Mouse (Mus musculus): ENCODE results near the gene Pax5. TPM values are rescaled to one million over a fixed set of nuclear protein-coding genes. Genes with fewer than 3 reads are reported as not detected.

Gene Pax5
- polyA plus RNA-seq, 1 experiment from 2014 or later, result 3.3 TPM

GRCm38 (mm10) chr4:44641831-44642587 is 68.3 kb downstream of the Pax5 start:
- H3K4me3 ChIP-seq, result no peak overlapping the region
- no peaks in the 10 kb centered on the region for H3K36me3 ChIP-seq
- no peaks in the 10 kb centered on the region for H3K9me3 ChIP-seq
- H3K4me2 ChIP-seq (replicated peaks), result no peak overlapping the region
- peaks cover 15% of the 10 kb centered on the region for H3K4me1 ChIP-seq
- 21% methylated on average over 12 of the region's 12 CpGs for WGBS
- H3K27ac ChIP-seq, result no peak overlapping the region
- peaks cover 7% of the 10 kb centered on the region; the same call in 1 of the 2 replicates for H3K27me3 ChIP-seq (replicated peaks)
- H3K9ac ChIP-seq, result no peak overlapping the region
- peak; percentile 69 for ATAC-seq (ENCODE audit: low FRiP score, low read depth)

GRCm38 (mm10) chr4:44635618-44636017 is 74.7 kb downstream of the Pax5 start:
- no peak overlapping the region for H3K9ac ChIP-seq
- no peak overlapping the region for H3K27ac ChIP-seq
- H3K27me3 ChIP-seq (replicated peaks), result no peaks in the 10 kb centered on the region
- H3K4me3 ChIP-seq, result no peak overlapping the region
- H3K36me3 ChIP-seq, result no peaks in the 10 kb centered on the region
- no peak overlapping the region for H3K4me2 ChIP-seq (replicated peaks)
- no peaks in the 10 kb centered on the region; the same call in 1 of the 2 replicates for H3K9me3 ChIP-seq
- ATAC-seq (ENCODE audit: low FRiP score, low read depth), result no peak
- no peaks in the 10 kb centered on the region for H3K4me1 ChIP-seq
- 84% methylated on average over 3 of the region's 3 CpGs for WGBS

- Histone ChIP-seq H3K27me3 (replicated peaks) (no peaks in the 10 kb centered on the region), H3K36me3 (no peaks in the 10 kb centered on the region), H3K9me3 (no peaks in the 10 kb centered on the region; the same call in 1 of the 2 replicates), H3K9ac (no peak overlapping the region), H3K27ac (no peak overlapping the region), H3K4me2 (replicated peaks) (no peak overlapping the region), H3K4me1 (no peaks in the 10 kb centered on the region), H3K4me3 (no peak overlapping the region)
- no peak for ATAC-seq (ENCODE audit: low FRiP score, low read depth)
- 32% methylated on average over 12 of the region's 12 CpGs for whole genome bisulfite sequencing
Measured at GRCm38 (mm10) chr4:44633694-44634524, 76.4 kb downstream of the Pax5 start.

- Histone ChIP-seq H3K4me3 (no peak overlapping the region), H3K36me3 (no peaks in the 10 kb centered on the region), H3K4me2 (replicated peaks) (no peak overlapping the region), H3K27me3 (replicated peaks) (no peaks in the 10 kb centered on the region), H3K9ac (no peak overlapping the region), H3K9me3 (no peaks in the 10 kb centered on the region), H3K4me1 (no peaks in the 10 kb centered on the region), H3K27ac (no peak overlapping the region)
- no peak for ATAC-seq (ENCODE audit: low FRiP score, low read depth)
- 72% methylated on average over 6 of the region's 6 CpGs for WGBS
Measured at GRCm38 (mm10) chr4:44630059-44630458, 80.2 kb downstream of the Pax5 start.

GRCm38 (mm10) chr4:44627890-44628289 is 82.4 kb downstream of the Pax5 start:
- H3K36me3 ChIP-seq, result no peaks in the 10 kb centered on the region
- no peak for ATAC-seq (ENCODE audit: low FRiP score, low read depth)
- H3K9me3 ChIP-seq, result no peaks in the 10 kb centered on the region
- H3K9ac ChIP-seq, result no peak overlapping the region
- H3K4me3 ChIP-seq, result no peak overlapping the region
- H3K27ac ChIP-seq, result no peak overlapping the region
- H3K27me3 ChIP-seq (replicated peaks), result no peaks in the 10 kb centered on the region
- H3K4me2 ChIP-seq (replicated peaks), result no peak overlapping the region
- H3K4me1 ChIP-seq, result peaks cover 6% of the 10 kb centered on the region

- no peak for ATAC-seq (ENCODE audit: low FRiP score, low read depth)
- H3K36me3 ChIP-seq, result no peaks in the 10 kb centered on the region
- H3K4me2 ChIP-seq (replicated peaks), result no peak overlapping the region
- peaks cover 15% of the 10 kb centered on the region for H3K4me1 ChIP-seq
- H3K9ac ChIP-seq, result no peak overlapping the region
- no peak overlapping the region for H3K27ac ChIP-seq
- WGBS, result 95% methylated on average over 6 of the region's 6 CpGs
- no peaks in the 10 kb centered on the region for H3K27me3 ChIP-seq (replicated peaks)
- H3K9me3 ChIP-seq, result no peaks in the 10 kb centered on the region
- H3K4me3 ChIP-seq, result no peak overlapping the region
Measured at GRCm38 (mm10) chr4:44625108-44625424, 85.2 kb downstream of the Pax5 start.

GRCm38 (mm10) chr4:44624232-44625107 is 85.8 kb downstream of the Pax5 start:
- 91% methylated on average over 12 of the region's 12 CpGs for WGBS
- H3K9me3 ChIP-seq, result no peaks in the 10 kb centered on the region
- H3K36me3 ChIP-seq, result no peaks in the 10 kb centered on the region
- no peak overlapping the region for H3K27ac ChIP-seq
- no peak for ATAC-seq (ENCODE audit: low FRiP score, low read depth)
- H3K9ac ChIP-seq, result no peak overlapping the region
- no peaks in the 10 kb centered on the region for H3K27me3 ChIP-seq (replicated peaks)
- H3K4me2 ChIP-seq (replicated peaks), result no peak overlapping the region
- no peak overlapping the region for H3K4me3 ChIP-seq
- H3K4me1 ChIP-seq, result peaks cover 15% of the 10 kb centered on the region

- Histone ChIP-seq H3K27me3 (replicated peaks) (no peaks in the 10 kb centered on the region), H3K36me3 (no peaks in the 10 kb centered on the region), H3K4me2 (replicated peaks) (no peak overlapping the region), H3K4me1 (peaks cover 15% of the 10 kb centered on the region), H3K9ac (no peak overlapping the region), H3K9me3 (no peaks in the 10 kb centered on the region), H3K27ac (no peak overlapping the region), H3K4me3 (no peak overlapping the region)
- peak; percentile 62; the same call in 1 of the 2 replicates for ATAC-seq (ENCODE audit: low FRiP score, low read depth)
- WGBS, result 53% methylated on average over 5 of the region's 5 CpGs
Measured at GRCm38 (mm10) chr4:44623435-44623727, 86.9 kb downstream of the Pax5 start.

- Histone ChIP-seq H3K4me3 (no peak overlapping the region), H3K4me1 (peaks cover 15% of the 10 kb centered on the region), H3K36me3 (no peaks in the 10 kb centered on the region), H3K9me3 (no peaks in the 10 kb centered on the region), H3K9ac (no peak overlapping the region), H3K27ac (0 out of 2 replicates have a peak overlapping the region, but pooled peaks have one; percentile 37), H3K4me2 (replicated peaks) (no peak overlapping the region), H3K27me3 (replicated peaks) (no peaks in the 10 kb centered on the region)
- WGBS, result 57% methylated on average over 17 of the region's 17 CpGs
- peak; percentile 69 for ATAC-seq (ENCODE audit: low FRiP score, low read depth)
Measured at GRCm38 (mm10) chr4:44622682-44623434, 87.4 kb downstream of the Pax5 start.

- no peak for ATAC-seq (ENCODE audit: low FRiP score, low read depth)
- peaks cover 15% of the 10 kb centered on the region for H3K4me1 ChIP-seq
- no peaks in the 10 kb centered on the region for H3K27me3 ChIP-seq (replicated peaks)
- no peaks in the 10 kb centered on the region for H3K36me3 ChIP-seq
- H3K4me2 ChIP-seq (replicated peaks), result no peak overlapping the region
- no peak overlapping the region for H3K4me3 ChIP-seq
- WGBS, result 94% methylated on average over 5 of the region's 5 CpGs
- no peak overlapping the region for H3K27ac ChIP-seq
- no peaks in the 10 kb centered on the region for H3K9me3 ChIP-seq
- H3K9ac ChIP-seq, result no peak overlapping the region
Measured at GRCm38 (mm10) chr4:44620241-44620640, 90.0 kb downstream of the Pax5 start.

GRCm38 (mm10) chr4:44614066-44614667 is 96.1 kb downstream of the Pax5 start:
- Histone ChIP-seq H3K4me3 (no peak overlapping the region), H3K4me2 (replicated peaks) (no peak overlapping the region), H3K36me3 (no peaks in the 10 kb centered on the region), H3K27me3 (replicated peaks) (no peaks in the 10 kb centered on the region), H3K9me3 (no peaks in the 10 kb centered on the region), H3K27ac (no peak overlapping the region), H3K4me1 (no peaks in the 10 kb centered on the region), H3K9ac (no peak overlapping the region)
- ATAC-seq (ENCODE audit: low FRiP score, low read depth), result no peak
- 85% methylated on average over 8 of the region's 8 CpGs for WGBS
